Mouse (Mus musculus) R1 (cell line): ENCODE data around the gene Zfp46.

ENCODE experiments used
- DNase-seq: peaks from one replicate; pipeline ENCODE4 v3.0.0-alpha.2; 2018; ENCODE audit warnings: low read depth, low spot score

The Zfp46 gene

GRCm38 (mm10) chr4:136266716-136267343, 17.7 kb upstream of the Zfp46 start:
- DNase-seq = no peak

- DNase-seq = no peak
These were observed 15.6 kb upstream of the Zfp46 start for GRCm38 (mm10) chr4:136268912-136269311.

GRCm38 (mm10) chr4:136270648-136271047, 13.8 kb upstream of the Zfp46 start:
- DNase-seq = no peak

DNA sequence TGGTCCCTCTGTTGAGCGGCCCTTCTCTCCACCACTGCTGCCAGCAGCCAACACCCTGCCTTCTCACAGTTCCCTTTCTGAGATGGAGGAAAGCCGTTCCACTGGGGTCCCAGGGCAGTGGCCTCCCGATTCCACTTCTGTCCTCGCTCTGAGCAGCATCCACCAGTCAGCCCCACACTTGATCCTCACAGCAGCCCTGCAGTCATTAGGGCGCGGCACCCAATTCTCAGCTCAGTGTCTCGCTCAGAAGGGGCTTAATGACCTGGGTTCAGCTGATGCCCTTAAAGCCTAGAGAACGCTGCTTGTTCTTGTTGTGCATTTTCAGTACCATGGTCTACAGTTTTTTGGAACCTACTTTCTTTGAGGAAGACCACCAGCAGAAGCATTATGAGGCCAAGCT, 3.4 kb upstream of the Zfp46 start:
- no peak for DNase-seq

- no peak for DNase-seq
These were observed 2.9 kb upstream of the Zfp46 start for GRCm38 (mm10) chr4:136281611-136282010.

GRCm38 (mm10) chr4:136282621-136283480, 1.6 kb upstream of the Zfp46 start:
- no peak for DNase-seq

DNA sequence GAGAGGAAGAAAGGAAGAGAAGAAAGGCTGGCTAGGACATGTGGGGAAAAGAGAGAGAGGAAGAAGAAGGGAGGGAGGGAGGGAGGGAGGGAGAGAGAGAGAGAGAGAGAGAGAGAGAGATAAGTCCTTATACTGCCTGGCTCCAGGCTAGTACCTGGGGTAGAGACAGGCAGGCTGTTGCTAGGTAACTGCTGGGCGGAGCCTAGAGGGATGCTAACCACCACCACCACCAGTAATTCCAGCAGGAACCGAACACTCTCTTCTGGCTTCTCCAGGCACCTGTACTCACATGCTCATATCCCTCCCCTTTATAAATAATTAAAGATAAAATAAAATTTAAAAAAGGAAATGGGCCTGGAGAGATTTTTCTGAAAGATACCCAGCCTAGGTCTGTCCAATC, 700 bp upstream of the Zfp46 start:
- peak; percentile 54 for DNase-seq

DNA sequence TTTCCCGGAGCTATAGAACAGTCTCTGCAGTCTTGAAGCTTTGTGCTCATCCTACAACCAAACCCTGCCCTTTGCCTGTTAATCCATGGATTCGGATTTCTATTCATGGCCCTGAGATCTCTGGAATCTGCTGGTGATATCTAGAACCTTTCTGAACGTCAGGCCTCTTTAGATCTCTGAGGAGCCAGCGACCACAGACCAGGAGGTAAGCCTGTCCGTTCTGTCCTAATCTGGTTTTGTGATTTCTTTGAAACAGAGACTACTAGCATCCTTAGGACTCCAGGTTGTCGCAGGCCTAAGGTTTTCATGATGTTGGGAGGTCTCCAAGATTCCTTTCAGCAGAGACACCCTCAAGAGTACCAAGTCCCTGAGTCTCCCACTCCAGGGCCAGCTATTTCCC, 408 bp downstream of the Zfp46 start:
- DNase-seq = no peak

GRCm38 (mm10) chr4:136285348-136285810, 896 bp downstream of the Zfp46 start:
- DNase-seq = peak; percentile 97

GRCm38 (mm10) chr4:136285811-136286371, 1.4 kb downstream of the Zfp46 start:
- DNase-seq = peak; percentile 97

DNA sequence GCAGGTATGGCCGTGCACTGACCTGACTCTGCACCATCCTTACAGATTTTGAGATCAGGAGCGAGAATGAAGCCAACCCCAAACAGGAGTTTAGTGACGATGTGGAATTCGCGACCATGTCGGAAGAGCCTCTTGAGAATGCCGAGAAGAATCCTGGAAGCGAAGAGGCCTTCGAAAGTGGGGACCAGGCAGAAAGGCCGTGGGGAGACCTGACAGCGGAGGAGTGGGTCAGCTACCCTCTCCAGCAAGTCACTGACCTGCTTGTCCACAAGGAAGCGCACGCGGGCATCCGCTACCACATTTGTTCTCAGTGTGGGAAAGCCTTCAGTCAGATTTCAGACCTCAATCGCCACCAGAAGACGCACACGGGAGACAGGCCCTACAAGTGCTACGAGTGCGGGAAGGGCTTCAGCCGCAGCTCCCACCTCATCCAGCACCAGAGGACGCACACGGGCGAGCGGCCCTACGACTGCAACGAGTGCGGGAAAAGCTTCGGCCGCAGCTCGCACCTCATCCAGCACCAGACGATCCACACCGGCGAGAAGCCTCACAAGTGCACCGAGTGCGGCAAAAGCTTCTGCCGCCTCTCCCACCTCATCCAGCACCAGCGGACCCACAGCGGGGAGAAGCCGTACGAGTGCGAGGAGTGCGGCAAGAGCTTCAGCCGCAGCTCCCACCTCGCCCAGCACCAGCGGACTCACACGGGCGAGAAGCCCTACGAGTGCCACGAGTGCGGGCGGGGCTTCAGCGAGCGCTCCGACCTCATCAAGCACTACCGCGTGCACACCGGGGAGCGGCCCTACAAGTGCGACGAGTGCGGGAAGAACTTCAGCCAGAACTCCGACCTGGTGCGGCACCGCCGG, 5.7 kb downstream of the Zfp46 start:
- DNase-seq = peak; percentile 62

GRCm38 (mm10) chr4:136290781-136291595, 6.5 kb downstream of the Zfp46 start:
- DNase-seq = peak; percentile 85

DNA sequence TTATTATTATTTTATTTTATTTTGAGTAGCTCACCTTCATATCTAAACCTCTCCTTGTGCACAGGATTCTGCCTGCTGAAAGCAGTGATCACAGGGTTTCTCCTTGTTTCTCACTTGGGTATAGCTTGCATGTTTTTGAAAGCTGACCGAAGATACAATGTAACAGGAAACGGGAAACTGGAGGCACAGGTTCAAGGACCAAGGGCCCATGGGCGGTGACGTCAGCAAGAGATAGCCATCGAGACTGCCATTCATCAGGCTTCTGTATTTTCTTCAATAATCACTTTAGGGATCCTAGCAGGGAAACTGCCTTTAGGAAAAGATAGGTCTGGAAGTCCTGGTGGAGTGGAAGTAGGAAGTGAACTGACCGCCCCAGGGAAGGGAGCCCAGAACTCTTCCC, 7.2 kb downstream of the Zfp46 start:
- DNase-seq = no peak

GRCm38 (mm10) chr4:136295941-136296340, 11.5 kb downstream of the Zfp46 start:
- DNase-seq = no peak

- DNase-seq = no peak
These were observed 18.0 kb downstream of the Zfp46 start for GRCm38 (mm10) chr4:136302462-136302861.

DNA sequence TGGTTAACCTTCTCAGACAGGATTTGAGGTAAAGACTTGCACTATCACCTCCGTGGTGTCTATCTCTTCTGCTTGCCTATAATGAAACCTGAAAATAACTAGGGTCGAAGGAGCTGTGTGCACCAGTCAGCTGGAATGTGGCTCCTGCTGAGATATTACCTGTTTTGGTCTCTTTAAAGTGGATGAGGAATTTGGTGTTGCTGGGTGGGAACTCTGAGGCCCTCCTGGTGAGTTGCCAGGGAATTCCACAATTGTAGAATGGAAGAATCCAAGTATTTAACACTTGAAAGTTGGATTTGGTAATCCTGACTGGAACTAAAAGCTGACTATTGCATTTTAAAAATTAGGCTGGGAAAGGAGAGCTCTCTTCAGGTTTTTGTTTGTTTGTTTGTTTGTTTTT, 19.7 kb downstream of the Zfp46 start:
- DNase-seq = peak; percentile 94

DNA sequence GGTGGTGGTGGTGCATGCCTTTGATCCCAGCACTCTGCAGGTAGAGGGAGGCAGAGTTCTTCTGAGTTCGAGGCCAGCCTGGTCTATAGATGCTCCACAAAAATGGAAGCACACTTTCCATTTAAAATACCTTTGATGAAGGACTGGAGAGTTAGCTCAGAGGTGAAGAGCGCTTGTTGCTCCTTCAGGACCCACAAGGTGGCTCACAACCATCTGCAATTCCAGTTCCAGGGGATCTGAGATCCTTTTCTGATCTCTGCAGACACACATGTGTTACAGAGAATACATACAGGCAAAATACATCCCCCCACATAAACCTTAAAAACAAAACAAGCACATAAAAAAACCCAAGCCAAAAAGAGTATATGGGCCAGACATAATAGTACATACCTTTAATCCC, 23.9 kb downstream of the Zfp46 start:
- DNase-seq = no peak

GRCm38 (mm10) chr4:136309780-136310179, 25.3 kb downstream of the Zfp46 start:
- DNase-seq = peak; percentile 90

GRCm38 (mm10) chr4:136310229-136311041, 26.0 kb downstream of the Zfp46 start, which contains the start of gene Hnrnpr:
Gene Hnrnpr (plus strand): TSS chr4:136310942.
- DNase-seq = peak; percentile 99
